Mouse (Mus musculus) bone marrow, adult 2 months (tissue): ENCODE data around the gene Gm20806. TPM values are rescaled to one million over a fixed set of nuclear protein-coding genes. Genes with fewer than 3 reads are reported as not detected.
"Not testable (repeated sequence)": the region's sequence is repeated elsewhere in the genome, so short reads cannot be mapped to it uniquely, and the experiment has no call there.

Experiments used
- H3K27ac ChIP-seq: fragments of 200-500 bp; 2 replicates; pipeline ENCODE4 v1.5.1; 2012; ENCODE audit warnings: low read depth, mild to moderate bottlenecking, control low read depth, inconsistent platforms, low read length; ENCODE audit not compliant: control insufficient read depth, poor library complexity, insufficient read depth
- H3K4me1 ChIP-seq: fragments of 200-500 bp; 2 replicates; pipeline ENCODE4 v1.6.1; 2011; ENCODE audit warnings: low read length; ENCODE audit not compliant: control insufficient read depth, insufficient read depth
- H3K4me3 ChIP-seq: fragments of 200-500 bp; replicated peaks from 2 replicates; pipeline ENCODE3; 2011; ENCODE audit warnings: mild to moderate bottlenecking, low read depth, low read length, control low read depth; ENCODE audit not compliant: control insufficient read depth
- WGBS: fragments of 180-500 bp; shearing (Covaris S2); methylation state at CpG from one replicate; pipeline ENCODE4 v1.1.7; 2018; 5-methylcytosine and 5-hydroxymethylcytosine counted together
- polyA plus RNA-seq: library from polyadenylated mRNA; stranded (reverse); fragments of >200 nt; gene quantifications from 2 replicates; pipeline ENCODE4 v1.2.4, GENCODE M21; 2011; ENCODE audit warnings: low replicate concordance; ENCODE audit not compliant: missing spikeins, insufficient read depth, insufficient read length

Gm20806 gene
- polyA plus RNA-seq = not detected in 2 replicates

DNA sequence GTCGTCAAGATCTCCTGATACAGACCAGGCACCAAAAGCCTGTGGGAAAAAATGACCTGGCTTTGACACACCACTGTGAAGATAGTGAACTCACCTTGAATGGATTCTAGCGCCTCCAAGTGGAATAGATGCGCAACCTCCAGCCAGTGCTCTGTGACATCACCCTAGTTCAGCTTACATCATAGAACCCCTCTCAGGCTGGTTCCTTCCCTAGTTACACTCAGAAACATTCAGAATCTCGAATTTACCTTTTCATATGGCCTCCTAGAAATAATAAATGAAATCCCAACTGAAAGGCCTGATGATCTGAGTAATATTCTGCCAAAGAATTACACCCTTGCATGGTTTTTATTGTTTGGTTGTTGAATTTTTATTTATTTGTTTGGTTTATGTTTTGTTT, at the start of gene Gm20806:
Gene Gm20806, minus strand, starts transcription at position 101 of the 400 bp plus-strand sequence.
- not testable (repeated sequence) for H3K4me3 ChIP-seq, H3K4me1 ChIP-seq, H3K27ac ChIP-seq
- WGBS = no CpG with 5 or more reads among the region's 4 CpGs
